Mouse (Mus musculus): ENCODE measurements at regions not wholly inside any gene's neighbourhood (a gene's known extent, or its start where the extent isn't known, plus 50 kb on each side); places are given as distances from the start of the nearest gene placed in this dataset.

DNA sequence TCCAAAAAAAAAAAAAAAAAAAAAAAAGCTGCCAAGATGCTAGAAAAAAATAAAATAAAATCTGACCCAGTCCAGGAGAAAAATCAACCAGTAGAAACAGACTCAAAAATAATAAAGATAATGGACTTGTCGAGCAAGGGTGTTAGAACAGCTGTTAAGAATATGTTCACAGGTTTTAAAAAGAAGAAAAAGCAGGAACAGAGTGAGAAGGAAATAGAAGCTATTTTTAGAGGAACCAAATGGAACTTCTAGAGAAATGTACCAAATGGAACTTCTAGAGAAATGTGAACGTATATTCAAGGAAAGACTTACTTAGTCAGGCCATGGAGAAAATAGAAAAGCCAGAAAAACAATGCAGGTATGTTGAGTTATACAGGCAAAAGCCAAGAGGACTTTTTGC, 662.4 kb upstream of the Jmjd1c start:
- H3K4me1 ChIP-seq (ENCODE audit: insufficient read depth, low read depth, low read length), result no peaks in the 10 kb centered on the region
- no peaks in the 10 kb centered on the region for H3K27me3 ChIP-seq (ENCODE audit: insufficient read depth, low read length)
- no peak for DNase-seq (ENCODE audit: low spot score)
- TF ChIP-seq CTCF (IDR thresholded peaks at IDR 0.05; ENCODE audit: low read depth, low read length) (no peak), GATA2 (IDR thresholded peaks at IDR 0.05; ENCODE audit: borderline replicate concordance, low read depth, low read length) (no peak), GATA1 (IDR thresholded peaks at IDR 0.05; ENCODE audit: borderline replicate concordance, low read length) (no peak), POLR2AphosphoS5 (IDR thresholded peaks at IDR 0.05; ENCODE audit: insufficient replicate concordance, low read depth, low read length) (no peak), TAL1 (conservative IDR thresholded peaks at IDR 0.05; ENCODE audit: low read depth, low read length) (no peak)
- H3K9me3 ChIP-seq (replicated peaks), result no peaks in the 10 kb centered on the region
- no peaks in the 10 kb centered on the region for H3K36me3 ChIP-seq (replicated peaks)
- H3K4me3 ChIP-seq (ENCODE audit: low read depth, low read length), result no peak overlapping the region
- no peak for ATAC-seq (ENCODE audit: extremely low read depth, insufficient number of reproducible peaks, low FRiP score, poor library complexity, severe bottlenecking)

- Histone ChIP-seq H3K36me3 (replicated peaks) (no peaks in the 10 kb centered on the region), H3K4me3 (ENCODE audit: low read depth, low read length) (no peak overlapping the region), H3K9me3 (replicated peaks) (no peaks in the 10 kb centered on the region), H3K27me3 (ENCODE audit: insufficient read depth, low read length) (no peaks in the 10 kb centered on the region), H3K4me1 (ENCODE audit: insufficient read depth, low read depth, low read length) (no peaks in the 10 kb centered on the region)
- TF ChIP-seq GATA2 (IDR thresholded peaks at IDR 0.05; ENCODE audit: borderline replicate concordance, low read depth, low read length), result no peak
- no peak for TF ChIP-seq POLR2AphosphoS5 (IDR thresholded peaks at IDR 0.05; ENCODE audit: insufficient replicate concordance, low read depth, low read length)
- TF ChIP-seq CTCF (IDR thresholded peaks at IDR 0.05; ENCODE audit: low read depth, low read length), result no peak
- no peak for TF ChIP-seq TAL1 (conservative IDR thresholded peaks at IDR 0.05; ENCODE audit: low read depth, low read length)
- no peak for TF ChIP-seq GATA1 (IDR thresholded peaks at IDR 0.05; ENCODE audit: borderline replicate concordance, low read length)
- ATAC-seq (ENCODE audit: extremely low read depth, insufficient number of reproducible peaks, low FRiP score, poor library complexity, severe bottlenecking) (no peak), DNase-seq (ENCODE audit: low spot score) (no peak)
Measured at GRCm38 (mm10) chr10:66470684-66471083, 625.2 kb upstream of the Jmjd1c start.

- no peak for DNase-seq (ENCODE audit: low spot score)
- H3K4me1 ChIP-seq (ENCODE audit: insufficient read depth, low read depth, low read length), result no peaks in the 10 kb centered on the region
- H3K9me3 ChIP-seq (replicated peaks), result no peaks in the 10 kb centered on the region
- TF ChIP-seq GATA1 (IDR thresholded peaks at IDR 0.05; ENCODE audit: borderline replicate concordance, low read length) (no peak), POLR2AphosphoS5 (IDR thresholded peaks at IDR 0.05; ENCODE audit: insufficient replicate concordance, low read depth, low read length) (no peak), TAL1 (conservative IDR thresholded peaks at IDR 0.05; ENCODE audit: low read depth, low read length) (no peak), GATA2 (IDR thresholded peaks at IDR 0.05; ENCODE audit: borderline replicate concordance, low read depth, low read length) (no peak), CTCF (IDR thresholded peaks at IDR 0.05; ENCODE audit: low read depth, low read length) (no peak)
- no peak overlapping the region for H3K4me3 ChIP-seq (ENCODE audit: low read depth, low read length)
- H3K27me3 ChIP-seq (ENCODE audit: insufficient read depth, low read length), result no peaks in the 10 kb centered on the region
- ATAC-seq (ENCODE audit: extremely low read depth, insufficient number of reproducible peaks, low FRiP score, poor library complexity, severe bottlenecking), result no peak
- H3K36me3 ChIP-seq (replicated peaks), result no peaks in the 10 kb centered on the region
Measured at GRCm38 (mm10) chr10:66472038-66472437, 623.9 kb upstream of the Jmjd1c start.

- no peak for DNase-seq (ENCODE audit: low spot score)
- no peaks in the 10 kb centered on the region for H3K36me3 ChIP-seq (replicated peaks)
- no peak for ATAC-seq (ENCODE audit: extremely low read depth, insufficient number of reproducible peaks, low FRiP score, poor library complexity, severe bottlenecking)
- TF ChIP-seq CTCF (IDR thresholded peaks at IDR 0.05; ENCODE audit: low read depth, low read length), result no peak
- TF ChIP-seq TAL1 (conservative IDR thresholded peaks at IDR 0.05; ENCODE audit: low read depth, low read length), result no peak
- no peak for TF ChIP-seq GATA2 (IDR thresholded peaks at IDR 0.05; ENCODE audit: borderline replicate concordance, low read depth, low read length)
- TF ChIP-seq POLR2AphosphoS5 (IDR thresholded peaks at IDR 0.05; ENCODE audit: insufficient replicate concordance, low read depth, low read length), result no peak
- no peak for TF ChIP-seq GATA1 (IDR thresholded peaks at IDR 0.05; ENCODE audit: borderline replicate concordance, low read length)
- H3K9me3 ChIP-seq (replicated peaks), result no peaks in the 10 kb centered on the region
- H3K4me1 ChIP-seq (ENCODE audit: insufficient read depth, low read depth, low read length), result no peaks in the 10 kb centered on the region
- no peaks in the 10 kb centered on the region for H3K27me3 ChIP-seq (ENCODE audit: insufficient read depth, low read length)
- H3K4me3 ChIP-seq (ENCODE audit: low read depth, low read length), result no peak overlapping the region
Measured at GRCm38 (mm10) chr10:66475187-66475735, 620.7 kb upstream of the Jmjd1c start.

DNA sequence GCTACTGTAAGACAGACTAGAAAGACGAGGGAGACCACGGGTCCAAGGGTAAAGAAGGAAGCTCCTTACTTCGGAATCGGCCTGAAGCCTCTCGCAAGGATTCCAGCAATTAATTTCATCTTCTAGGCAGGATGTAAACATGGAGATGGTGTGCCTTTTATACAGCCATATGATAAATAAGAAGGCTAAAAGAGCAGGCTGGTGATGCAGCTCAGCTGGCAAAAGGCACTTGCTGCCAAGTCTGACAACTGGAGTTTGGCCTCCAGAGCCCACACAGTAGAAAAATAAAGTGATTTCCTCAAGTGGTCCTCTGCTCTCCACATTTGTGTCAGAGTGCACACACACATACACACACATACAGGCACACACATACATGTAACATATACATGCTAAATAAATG, 605.1 kb upstream of the Jmjd1c start:
- Histone ChIP-seq H3K27me3 (ENCODE audit: insufficient read depth, low read length) (no peaks in the 10 kb centered on the region), H3K4me3 (ENCODE audit: low read depth, low read length) (no peak overlapping the region), H3K4me1 (ENCODE audit: insufficient read depth, low read depth, low read length) (no peaks in the 10 kb centered on the region), H3K9me3 (replicated peaks) (0 out of 2 replicates have a peak, but pooled peaks cover 3% of the 10 kb centered on the region), H3K36me3 (replicated peaks) (no peaks in the 10 kb centered on the region)
- ATAC-seq (ENCODE audit: extremely low read depth, insufficient number of reproducible peaks, low FRiP score, poor library complexity, severe bottlenecking), result no peak
- TF ChIP-seq GATA1 (IDR thresholded peaks at IDR 0.05; ENCODE audit: borderline replicate concordance, low read length) (no peak), GATA2 (IDR thresholded peaks at IDR 0.05; ENCODE audit: borderline replicate concordance, low read depth, low read length) (no peak), CTCF (IDR thresholded peaks at IDR 0.05; ENCODE audit: low read depth, low read length) (no peak), TAL1 (conservative IDR thresholded peaks at IDR 0.05; ENCODE audit: low read depth, low read length) (no peak), POLR2AphosphoS5 (IDR thresholded peaks at IDR 0.05; ENCODE audit: insufficient replicate concordance, low read depth, low read length) (no peak)
- DNase-seq (ENCODE audit: low spot score), result no peak

DNA sequence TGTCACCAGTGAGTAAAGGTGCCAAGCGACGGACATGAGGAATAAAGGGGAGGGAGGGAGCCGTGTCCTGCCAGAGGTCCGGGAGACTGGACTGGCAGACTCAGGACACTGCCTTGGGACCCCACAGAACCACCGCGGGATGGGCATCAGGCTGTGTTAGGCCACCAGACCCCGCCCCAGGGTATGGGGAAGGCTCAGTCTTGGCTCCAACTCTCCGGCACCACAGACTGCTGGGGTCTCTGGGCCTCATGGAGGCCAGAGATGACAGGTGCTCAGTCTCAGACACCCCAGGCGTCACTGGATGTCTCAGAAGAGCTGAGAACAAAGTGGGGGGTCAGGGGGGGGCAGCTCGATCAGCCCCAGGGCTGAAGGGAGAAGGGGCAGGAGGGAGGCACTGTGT, 604.1 kb upstream of the Jmjd1c start:
- Histone ChIP-seq H3K27me3 (ENCODE audit: insufficient read depth, low read length) (no peaks in the 10 kb centered on the region), H3K36me3 (replicated peaks) (no peaks in the 10 kb centered on the region), H3K4me1 (ENCODE audit: insufficient read depth, low read depth, low read length) (no peaks in the 10 kb centered on the region), H3K4me3 (ENCODE audit: low read depth, low read length) (no peak overlapping the region), H3K9me3 (replicated peaks) (0 out of 2 replicates have a peak, but pooled peaks cover 3% of the 10 kb centered on the region)
- DNase-seq (ENCODE audit: low spot score) (no peak), ATAC-seq (ENCODE audit: extremely low read depth, insufficient number of reproducible peaks, low FRiP score, poor library complexity, severe bottlenecking) (no peak)
- no peak for TF ChIP-seq CTCF (IDR thresholded peaks at IDR 0.05; ENCODE audit: low read depth, low read length)
- no peak for TF ChIP-seq TAL1 (conservative IDR thresholded peaks at IDR 0.05; ENCODE audit: low read depth, low read length)
- no peak for TF ChIP-seq POLR2AphosphoS5 (IDR thresholded peaks at IDR 0.05; ENCODE audit: insufficient replicate concordance, low read depth, low read length)
- TF ChIP-seq GATA1 (IDR thresholded peaks at IDR 0.05; ENCODE audit: borderline replicate concordance, low read length), result no peak
- no peak for TF ChIP-seq GATA2 (IDR thresholded peaks at IDR 0.05; ENCODE audit: borderline replicate concordance, low read depth, low read length)
